Mouse (Mus musculus) hindbrain, postnatal 0 days (tissue): ENCODE data around the gene Fam185a. TPM values are rescaled to one million over a fixed set of nuclear protein-coding genes. Genes with fewer than 3 reads are reported as not detected.

Experiments used
- ATAC-seq: fragments of 200-750 bp; cut with Nextera tagmentation; 2 replicates; pipeline ENCODE4 v1.8.0; 2017; ENCODE audit warnings: mild to moderate bottlenecking, moderate TSS enrichment, moderate library complexity
- DNase-seq: peaks from one replicate; pipeline ENCODE4 v3.0.0-alpha.2; 2015; ENCODE audit warnings: low spot score
- H3K27ac ChIP-seq: fragments of 300-500 bp; sonication (generic); 2 replicates; pipeline ENCODE4 v1.5.1; 2014; ENCODE audit warnings: mild to moderate bottlenecking
- H3K27me3 ChIP-seq: fragments of 300-500 bp; sonication (generic); 2 replicates; pipeline ENCODE4 v1.6.1; 2014; ENCODE audit warnings: low read length, mixed read lengths; ENCODE audit not compliant: insufficient read depth
- H3K36me3 ChIP-seq: fragments of 300-500 bp; sonication (generic); 2 replicates; pipeline ENCODE4 v1.6.1; 2014; ENCODE audit warnings: low read length, mixed read lengths; ENCODE audit not compliant: insufficient read depth
- H3K4me1 ChIP-seq: fragments of 300-500 bp; sonication (generic); 2 replicates; pipeline ENCODE4 v1.6.1; 2014; ENCODE audit warnings: antibody characterized with exemption, low read length, mixed read lengths; ENCODE audit not compliant: insufficient read depth
- H3K4me2 ChIP-seq: fragments of 300-500 bp; sonication (generic); 2 replicates; pipeline ENCODE4 v1.6.1; 2014; ENCODE audit warnings: low read depth, mild to moderate bottlenecking, low read length, moderate library complexity, mixed read lengths
- H3K4me3 ChIP-seq: fragments of 300-500 bp; sonication (generic); 2 replicates; pipeline ENCODE4 v1.5.1; 2014; ENCODE audit warnings: low read length
- H3K9ac ChIP-seq: fragments of 300-500 bp; sonication (generic); replicated peaks from 2 replicates; pipeline ENCODE4 v1.6.1; 2014; ENCODE audit warnings: mild to moderate bottlenecking, low read length, moderate library complexity, mixed read lengths
- H3K9me3 ChIP-seq: fragments of 300-500 bp; sonication (generic); 2 replicates; pipeline ENCODE4 v1.6.1; 2016; ENCODE audit warnings: low read length, mixed read lengths
- CTCF ChIP-seq: IDR thresholded peaks from 2 replicates; pipeline ENCODE4 v1.5.1; 2016; ENCODE audit warnings: antibody characterized with exemption, control low read depth, low read depth
- WGBS: fragments of 180-500 bp; shearing (Covaris S2); extraction: QIAGEN DNeasy Blood & Tissue Kit; methylation state at CpG from one replicate; pipeline ENCODE4 v1.1.7; 2014; 5-methylcytosine and 5-hydroxymethylcytosine counted together
- polyA plus RNA-seq: library from polyadenylated mRNA; unstranded; fragments of >200 nt; fragmentation: Nextera tagmentation; extraction: Ambion mirVana; gene quantifications from 2 replicates; pipeline ENCODE4 v1.2.1, GENCODE M21; 2015
- total RNA-seq: library from RNA; depleted of rRNA; stranded (reverse); fragments of >200 nt; gene quantifications from 2 replicates; pipeline ENCODE4 v1.2.3, GENCODE M21; 2014

Gene Fam185a
- total and polyA plus RNA-seq, 2 experiments from 2014 or later, result 8.9 to 13.2 TPM

- Histone ChIP-seq H3K9me3 (no peaks in the 10 kb centered on the region), H3K4me3 (no peak overlapping the region), H3K27ac (no peak overlapping the region), H3K4me1 (no peaks in the 10 kb centered on the region), H3K27me3 (no peaks in the 10 kb centered on the region), H3K36me3 (no peaks in the 10 kb centered on the region), H3K4me2 (no peak overlapping the region), H3K9ac (no peak overlapping the region)
- ATAC-seq, result no peak
- 66% methylated on average over 7 of the region's 7 CpGs for WGBS
- no peak for DNase-seq
- TF ChIP-seq CTCF, result no peak
These were observed 42.6 kb downstream of the Fam185a start for GRCm38 (mm10) chr5:21467387-21467786.

GRCm38 (mm10) chr5:21468100-21468499, 43.3 kb downstream of the Fam185a start:
- Histone ChIP-seq H3K4me2 (no peak overlapping the region), H3K9me3 (no peaks in the 10 kb centered on the region), H3K27me3 (no peaks in the 10 kb centered on the region), H3K9ac (no peak overlapping the region), H3K36me3 (no peaks in the 10 kb centered on the region), H3K4me1 (no peaks in the 10 kb centered on the region), H3K27ac (no peak overlapping the region), H3K4me3 (no peak overlapping the region)
- ATAC-seq, result no peak
- TF ChIP-seq CTCF, result no peak
- no peak for DNase-seq
- WGBS, result 93% methylated on average over 12 of the region's 12 CpGs

GRCm38 (mm10) chr5:21478428-21478827, 53.7 kb downstream of the Fam185a start:
- Histone ChIP-seq H3K9ac (no peak overlapping the region), H3K27me3 (no peaks in the 10 kb centered on the region), H3K27ac (no peak overlapping the region), H3K36me3 (no peaks in the 10 kb centered on the region), H3K4me2 (no peak overlapping the region), H3K4me3 (no peak overlapping the region), H3K4me1 (no peaks in the 10 kb centered on the region), H3K9me3 (no peaks in the 10 kb centered on the region)
- TF ChIP-seq CTCF, result no peak
- DNase-seq, result no peak
- WGBS, result 97% methylated on average over 5 of the region's 5 CpGs
- ATAC-seq, result no peak

- no peak for DNase-seq
- Histone ChIP-seq H3K4me3 (no peak overlapping the region), H3K36me3 (no peaks in the 10 kb centered on the region), H3K4me1 (no peaks in the 10 kb centered on the region), H3K4me2 (no peak overlapping the region), H3K27ac (no peak overlapping the region), H3K9ac (no peak overlapping the region), H3K9me3 (no peaks in the 10 kb centered on the region), H3K27me3 (no peaks in the 10 kb centered on the region)
- no peak for TF ChIP-seq CTCF
- WGBS, result 96% methylated on average over 5 of the region's 5 CpGs
- no peak for ATAC-seq
These were observed 55.0 kb downstream of the Fam185a start for GRCm38 (mm10) chr5:21479746-21480145.

- WGBS, result 86% methylated on average over 6 of the region's 6 CpGs
These were observed 56.8 kb downstream of the Fam185a start for GRCm38 (mm10) chr5:21481521-21481920.

GRCm38 (mm10) chr5:21482446-21483222, 57.9 kb downstream of the Fam185a start:
- Histone ChIP-seq H3K9ac (no peak overlapping the region), H3K4me3 (no peak overlapping the region), H3K36me3 (no peaks in the 10 kb centered on the region), H3K4me2 (no peak overlapping the region), H3K9me3 (no peaks in the 10 kb centered on the region), H3K27ac (no peak overlapping the region), H3K27me3 (no peaks in the 10 kb centered on the region), H3K4me1 (no peaks in the 10 kb centered on the region)
- 35% methylated on average over 11 of the region's 11 CpGs for WGBS
- TF ChIP-seq CTCF, result no peak
- ATAC-seq (no peak), DNase-seq (no peak)

More at GRCm38 (mm10) chr5:21481521-21481920, 56.8 kb downstream of the Fam185a start:
- Histone ChIP-seq H3K4me1 (no peaks in the 10 kb centered on the region), H3K36me3 (no peaks in the 10 kb centered on the region), H3K27ac (no peak overlapping the region), H3K9ac (no peak overlapping the region), H3K9me3 (no peaks in the 10 kb centered on the region), H3K4me2 (no peak overlapping the region), H3K4me3 (no peak overlapping the region), H3K27me3 (no peaks in the 10 kb centered on the region)
- ATAC-seq, result no peak
- no peak for TF ChIP-seq CTCF
- DNase-seq, result no peak

- no peak overlapping the region for H3K4me3 ChIP-seq
- no peak for ATAC-seq
- H3K27me3 ChIP-seq, result no peaks in the 10 kb centered on the region
- H3K27ac ChIP-seq, result no peak overlapping the region
- H3K36me3 ChIP-seq, result no peaks in the 10 kb centered on the region
- no peak overlapping the region for H3K9ac ChIP-seq
- no peak for TF ChIP-seq CTCF
- no peaks in the 10 kb centered on the region for H3K9me3 ChIP-seq
- DNase-seq, result no peak
- H3K4me1 ChIP-seq, result no peaks in the 10 kb centered on the region
- WGBS, result 87% methylated on average over 8 of the region's 8 CpGs
- H3K4me2 ChIP-seq, result no peak overlapping the region
These were observed 58.5 kb downstream of the Fam185a start for GRCm38 (mm10) chr5:21483275-21483674.
